Mouse (Mus musculus): ENCODE data around the gene Cyp2j8. TPM values are rescaled to one million over a fixed set of nuclear protein-coding genes. Genes with fewer than 3 reads are reported as not detected.
"Not testable (repeated sequence)": the region's sequence is repeated elsewhere in the genome, so short reads cannot be mapped to it uniquely, and the experiment has no call there.

Cyp2j8 gene
- total RNA-seq (2021) = under 1 TPM in 1 of 2 experiments, not detected in 1; 0.23 TPM
- long read RNA-seq = 0 reads

DNA sequence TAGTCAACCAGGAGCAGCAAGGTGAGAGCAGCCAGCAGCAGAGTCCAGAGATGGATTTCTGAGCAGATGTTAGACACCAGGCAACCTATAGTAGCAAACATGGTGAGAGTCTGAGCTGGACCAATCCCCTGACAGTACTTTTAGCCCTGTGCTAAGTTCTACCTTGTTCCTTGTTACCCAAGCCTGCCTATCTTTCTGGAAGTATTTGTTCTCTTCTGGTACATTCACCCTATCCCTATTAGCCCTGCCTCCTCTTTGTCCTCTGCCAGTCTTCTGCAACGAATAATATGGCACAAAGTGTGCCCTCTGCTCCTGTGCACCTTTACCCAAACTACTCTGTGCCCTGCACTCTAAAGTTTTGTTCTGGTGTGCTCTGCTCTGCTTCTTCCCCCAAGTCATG lies at the start of gene Cyp2j8:
TSS of gene Cyp2j8 (minus strand) at position 101 of the 400 bp plus-strand sequence.
- DNase-seq (ENCODE audit: low spot score in 2 of 2) = no peak

GRCm38 (mm10) chr4:96553133-96553819 lies 46.1 kb upstream of the Cyp2j8 start, which contains the start of gene Cyp2j6:
Gene Cyp2j6, minus strand, starts transcription at chr4:96553661.
- DNase-seq (ENCODE audit: low spot score in 2 of 2) = peak; percentile 44 to 59

DNA sequence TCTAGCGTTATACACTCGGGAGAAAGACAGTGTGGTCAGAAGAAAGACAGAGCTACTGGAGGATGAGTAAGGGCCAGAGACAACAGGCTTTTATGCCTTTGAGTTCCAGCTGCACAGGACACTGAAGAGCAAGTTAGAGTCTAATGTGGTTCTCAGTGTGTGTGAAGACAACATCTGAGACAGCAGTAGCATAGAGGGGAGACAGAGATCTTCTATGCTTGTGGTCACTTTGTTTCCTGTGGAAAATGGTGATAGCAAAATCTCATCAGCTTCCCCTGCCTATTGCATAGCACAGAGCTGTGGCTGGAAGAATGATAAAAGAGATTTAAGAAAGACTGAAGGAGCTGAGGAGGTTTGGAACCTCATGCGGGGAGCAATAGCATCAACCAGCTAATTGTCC lies 44.4 kb upstream of the Cyp2j8 start:
- DNase-seq (ENCODE audit: low spot score in 2 of 2) = no peak

GRCm38 (mm10) chr4:96545976-96546375 lies 38.8 kb upstream of the Cyp2j8 start:
- no peak for DNase-seq (ENCODE audit: low spot score in 2 of 2)

DNA sequence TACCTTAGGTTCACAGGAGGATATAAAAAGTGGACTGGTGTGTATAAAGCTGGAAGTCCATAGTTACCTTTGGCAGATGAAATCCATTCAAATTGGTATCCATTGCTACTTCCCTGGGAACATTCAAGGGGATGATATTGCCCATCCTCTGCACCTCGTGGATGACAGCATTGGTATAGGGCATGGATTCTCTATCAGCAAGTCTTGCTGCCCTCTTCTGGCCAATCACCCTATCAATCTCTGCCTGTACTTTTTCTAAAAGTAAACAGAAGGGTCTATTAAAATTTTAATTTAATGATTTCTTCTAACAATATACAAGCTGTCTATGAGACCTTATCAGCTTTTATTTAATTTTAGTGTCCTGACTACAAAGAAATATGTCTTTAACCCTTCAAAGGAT lies 18.6 kb upstream of the Cyp2j8 start:
- peak; percentile 7 to 25 for DNase-seq (ENCODE audit: low spot score in 2 of 2)

DNA sequence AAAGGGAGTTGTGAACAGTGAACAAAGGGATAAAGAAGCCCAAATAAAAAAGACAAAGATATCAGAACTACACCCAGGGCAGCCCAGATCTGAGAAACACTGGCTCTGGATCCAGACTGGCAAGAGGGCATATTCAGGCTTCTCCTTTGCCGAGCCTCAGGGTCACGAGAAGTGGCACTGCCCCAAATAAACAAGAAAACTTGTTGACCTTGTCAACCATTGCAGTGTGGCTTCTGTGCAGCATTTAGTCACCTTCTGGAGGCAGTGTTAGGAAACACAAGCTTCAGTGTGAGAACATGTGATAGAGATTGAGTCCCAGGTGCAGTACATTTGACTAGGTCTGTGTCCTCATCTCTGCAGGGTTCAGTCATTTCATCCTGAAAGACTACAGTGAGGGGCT lies 15.1 kb upstream of the Cyp2j8 start:
- DNase-seq (ENCODE audit: low spot score in 2 of 2) = no peak

DNA sequence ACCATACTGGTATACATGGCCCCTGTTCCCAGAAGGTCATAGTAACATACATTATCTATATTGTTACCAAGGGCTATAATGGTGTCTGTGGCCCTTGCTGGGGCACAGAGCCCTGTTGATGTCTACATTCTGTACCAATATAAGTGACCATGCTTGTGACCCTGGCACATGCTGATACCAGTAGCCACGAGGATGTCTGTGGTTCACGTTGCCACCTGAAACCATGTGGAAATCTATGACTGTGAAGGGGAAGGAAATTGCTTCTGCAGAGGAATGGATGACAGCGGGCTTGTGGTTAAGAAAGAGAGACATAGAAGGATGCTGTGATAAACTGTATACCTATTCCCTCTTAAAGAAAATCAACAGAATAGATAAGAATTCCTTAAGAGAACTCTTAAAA lies 2.9 kb upstream of the Cyp2j8 start:
- no peak for DNase-seq (ENCODE audit: low spot score in 2 of 2)

DNA sequence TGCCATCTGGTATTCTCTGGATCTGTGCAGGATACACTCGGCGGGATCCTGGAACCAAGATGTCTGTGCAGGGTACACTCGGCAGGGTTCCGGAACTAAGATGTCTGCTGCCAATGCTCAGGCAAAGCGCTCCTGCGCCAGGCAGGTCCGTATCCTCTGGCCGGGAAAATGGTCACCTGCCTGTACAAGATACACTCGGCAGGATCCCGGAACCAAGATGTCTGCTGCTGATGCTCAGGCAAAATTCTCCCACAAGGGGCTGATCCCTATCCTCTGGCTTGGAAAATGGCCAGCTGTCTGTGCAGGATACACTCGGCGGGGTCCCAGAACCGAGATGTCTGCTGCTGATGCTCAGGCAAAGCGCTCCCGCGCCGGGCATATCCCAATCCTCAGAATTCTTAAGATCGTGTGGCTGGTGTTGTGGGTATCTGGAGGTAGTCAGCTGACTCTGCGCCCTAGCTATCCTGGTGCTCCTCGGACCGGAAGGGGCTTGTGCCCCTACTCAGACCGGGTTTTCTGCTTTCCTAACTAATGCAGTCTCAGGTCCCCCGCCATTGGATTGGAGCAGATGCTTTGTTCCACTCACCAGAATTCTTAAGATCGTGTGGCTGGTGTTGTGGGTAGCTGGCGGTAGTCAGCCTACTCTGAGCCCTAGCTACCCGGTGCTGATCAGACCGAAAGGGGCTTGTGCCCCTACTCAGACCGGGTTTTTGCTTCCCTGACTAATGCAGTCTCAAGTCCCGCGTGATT lies 43.7 kb downstream of the Cyp2j8 start:
- not testable (repeated sequence) for DNase-seq (ENCODE audit: low spot score in 2 of 2)

Other genes with a start within 250 kb of the Cyp2j8 start
- gene Cyp2j11, start 158.7 kb downstream of the Cyp2j8 start, total RNA-seq (2021) = not detected
- 10 to 100 TPM; 11.8 to 13.0 TPM for gene Cyp2j6, start 46.3 kb upstream of the Cyp2j8 start, total RNA-seq (2021)
- gene Cyp2j9, start 84.2 kb upstream of the Cyp2j8 start, total RNA-seq (2021) = 10 to 100 TPM; 10.5 to 11.4 TPM
- not detected for gene Cyp2j5, start 156.8 kb upstream of the Cyp2j8 start, total RNA-seq (2021)